Mouse (Mus musculus) neural tube, embryonic 15.5 days (tissue): ENCODE data around the gene Tnxb. TPM values are rescaled to one million over a fixed set of nuclear protein-coding genes. Genes with fewer than 3 reads are reported as not detected.
A peak's percentile ranks its signal among the peaks of the same experiment; 100 is the strongest.

Source experiments
- ATAC-seq: fragments of 200-750 bp; cut with Nextera tagmentation; 2 replicates; pipeline ENCODE4 v1.8.0; 2017; ENCODE audit warnings: mild to moderate bottlenecking, moderate TSS enrichment, moderate library complexity; ENCODE audit not compliant: low FRiP score
- H3K27ac ChIP-seq: fragments of 300-500 bp; sonication (generic); replicated peaks from 2 replicates; pipeline ENCODE4 v1.5.1; 2015; ENCODE audit warnings: mild to moderate bottlenecking, inconsistent platforms
- H3K27me3 ChIP-seq: fragments of 300-500 bp; sonication (generic); replicated peaks from 2 replicates; pipeline ENCODE4 v1.6.1; 2015; ENCODE audit warnings: inconsistent platforms
- H3K36me3 ChIP-seq: fragments of 300-500 bp; sonication (generic); 2 replicates; pipeline ENCODE4 v1.6.1; 2015; ENCODE audit warnings: inconsistent platforms
- H3K4me1 ChIP-seq: fragments of 300-500 bp; sonication (generic); 2 replicates; pipeline ENCODE4 v1.6.1; 2015; ENCODE audit warnings: inconsistent platforms
- H3K4me2 ChIP-seq: fragments of 300-500 bp; sonication (generic); 2 replicates; pipeline ENCODE4 v1.6.1; 2015; ENCODE audit warnings: inconsistent platforms, mild to moderate bottlenecking, moderate library complexity
- H3K4me3 ChIP-seq: fragments of 300-500 bp; sonication (generic); replicated peaks from 2 replicates; pipeline ENCODE4 v1.5.1; 2015; ENCODE audit warnings: mild to moderate bottlenecking, inconsistent platforms
- H3K9ac ChIP-seq: fragments of 300-500 bp; sonication (generic); replicated peaks from 2 replicates; pipeline ENCODE4 v1.6.1; 2015; ENCODE audit warnings: mild to moderate bottlenecking, inconsistent platforms
- H3K9me3 ChIP-seq: fragments of 300-500 bp; sonication (generic); replicated peaks from 2 replicates; pipeline ENCODE4 v1.6.1; 2016; ENCODE audit warnings: inconsistent platforms
- WGBS: fragments of 180-500 bp; shearing (Covaris S2); methylation state at CpG from one replicate; pipeline ENCODE4 v1.1.7; 2015; ENCODE audit warnings: mixed read lengths; 5-methylcytosine and 5-hydroxymethylcytosine counted together
- polyA plus RNA-seq: library from polyadenylated mRNA; unstranded; fragments of >200 nt; fragmentation: Nextera tagmentation; extraction: Ambion mirVana; gene quantifications from 2 replicates; pipeline ENCODE4 v1.2.1, GENCODE M21; 2015

Gene Tnxb
- 0.50 and 0.64 TPM in 2 replicates for polyA plus RNA-seq

- H3K4me1 ChIP-seq = peaks cover 19% of the 10 kb centered on the region
- 65% methylated on average over 7 of the region's 7 CpGs for WGBS
- H3K4me2 ChIP-seq = peak within 1 kb of the TSS; percentile 70
- no peaks in the 10 kb centered on the region for H3K36me3 ChIP-seq
- peaks cover 57% of the 10 kb centered on the region for H3K27me3 ChIP-seq
- no peaks in the 10 kb centered on the region for H3K9me3 ChIP-seq
- no peak within 1 kb of the TSS for H3K27ac ChIP-seq
- ATAC-seq = no peak
- H3K9ac ChIP-seq = 0 out of 2 replicates have a peak within 1 kb of the TSS, but pooled peaks have one; percentile 38
- peak within 1 kb of the TSS; percentile 40 for H3K4me3 ChIP-seq
Measured at GRCm38 (mm10) chr17:34670235-34670634, at the start of gene Tnxb. Gene Tnxb, plus strand, starts transcription at chr17:34670535.

GRCm38 (mm10) chr17:34621006-34621405, 49.3 kb upstream of the Tnxb start:
- H3K4me2 ChIP-seq = no peak overlapping the region
- H3K9me3 ChIP-seq = no peaks in the 10 kb centered on the region
- WGBS = 74% methylated on average over 8 of the region's 8 CpGs
- H3K36me3 ChIP-seq = peaks cover 48% of the 10 kb centered on the region
- no peak overlapping the region for H3K27ac ChIP-seq
- no peak overlapping the region for H3K4me3 ChIP-seq
- H3K9ac ChIP-seq = no peak overlapping the region
- no peaks in the 10 kb centered on the region for H3K27me3 ChIP-seq
- ATAC-seq = no peak
- H3K4me1 ChIP-seq = peaks cover 9% of the 10 kb centered on the region

GRCm38 (mm10) chr17:34623161-34623560, 47.2 kb upstream of the Tnxb start:
- Histone ChIP-seq H3K27me3 (no peaks in the 10 kb centered on the region), H3K4me1 (peaks cover 22% of the 10 kb centered on the region), H3K36me3 (peaks cover 33% of the 10 kb centered on the region), H3K9me3 (no peaks in the 10 kb centered on the region), H3K4me2 (no peak overlapping the region), H3K4me3 (no peak overlapping the region), H3K27ac (no peak overlapping the region), H3K9ac (no peak overlapping the region)
- no peak for ATAC-seq
- 87% methylated on average over 9 of the region's 9 CpGs for WGBS

- no peak for ATAC-seq
- Histone ChIP-seq H3K4me3 (no peak overlapping the region), H3K27me3 (no peaks in the 10 kb centered on the region; the same call in 1 of the 2 replicates), H3K9ac (no peak overlapping the region), H3K4me1 (peaks cover 40% of the 10 kb centered on the region), H3K36me3 (peaks cover 27% of the 10 kb centered on the region), H3K9me3 (no peaks in the 10 kb centered on the region), H3K27ac (no peak overlapping the region), H3K4me2 (no peak overlapping the region)
- 95% methylated on average over 3 of the region's 3 CpGs for WGBS
Measured at GRCm38 (mm10) chr17:34624981-34625380, 45.4 kb upstream of the Tnxb start.

- Histone ChIP-seq H3K4me1 (peaks cover 52% of the 10 kb centered on the region), H3K27ac (peak overlapping the region; percentile 93), H3K4me3 (peak overlapping the region; percentile 78), H3K9me3 (no peaks in the 10 kb centered on the region), H3K9ac (peak overlapping the region; percentile 70), H3K27me3 (peaks cover 5% of the 10 kb centered on the region; the same call in 1 of the 2 replicates), H3K4me2 (peak overlapping the region; percentile 90), H3K36me3 (peaks cover 21% of the 10 kb centered on the region)
- no peak for ATAC-seq
- WGBS = 53% methylated on average over 16 of the region's 16 CpGs
Measured at GRCm38 (mm10) chr17:34626062-34626772, 44.1 kb upstream of the Tnxb start.

- 0% methylated on average over 18 of the region's 18 CpGs for WGBS
- H3K27ac ChIP-seq = peak overlapping the region; percentile 93
- peak overlapping the region; percentile 70 for H3K9ac ChIP-seq
- H3K9me3 ChIP-seq = no peaks in the 10 kb centered on the region
- ATAC-seq = peak; percentile 46
- peak overlapping the region; percentile 78 for H3K4me3 ChIP-seq
- peaks cover 57% of the 10 kb centered on the region for H3K4me1 ChIP-seq
- peak overlapping the region; percentile 90 for H3K4me2 ChIP-seq
- peaks cover 10% of the 10 kb centered on the region; the same call in 1 of the 2 replicates for H3K27me3 ChIP-seq
- H3K36me3 ChIP-seq = peaks cover 21% of the 10 kb centered on the region
Measured at GRCm38 (mm10) chr17:34626773-34627092, 43.6 kb upstream of the Tnxb start.

- under 1% methylated on average over 43 of the region's 45 CpGs for WGBS
- peaks cover 10% of the 10 kb centered on the region; the same call in 1 of the 2 replicates for H3K27me3 ChIP-seq
- H3K36me3 ChIP-seq = peaks cover 17% of the 10 kb centered on the region
- peak overlapping the region; percentile 93 for H3K27ac ChIP-seq
- peak; percentile 77 for ATAC-seq
- peak overlapping the region; percentile 90 for H3K4me2 ChIP-seq
- peak overlapping the region; percentile 78 for H3K4me3 ChIP-seq
- H3K4me1 ChIP-seq = peaks cover 63% of the 10 kb centered on the region
- H3K9ac ChIP-seq = peak overlapping the region; percentile 70
- H3K9me3 ChIP-seq = no peaks in the 10 kb centered on the region
Measured at GRCm38 (mm10) chr17:34627093-34627942, 43.0 kb upstream of the Tnxb start.

- Histone ChIP-seq H3K4me3 (peak within 1 kb of the TSS; percentile 78), H3K4me1 (peaks cover 69% of the 10 kb centered on the region), H3K9ac (peak within 1 kb of the TSS; percentile 70), H3K4me2 (peak within 1 kb of the TSS; percentile 90), H3K36me3 (peaks cover 9% of the 10 kb centered on the region; the same call in 1 of the 2 replicates), H3K27me3 (peaks cover 10% of the 10 kb centered on the region; the same call in 1 of the 2 replicates), H3K9me3 (no peaks in the 10 kb centered on the region), H3K27ac (peak within 1 kb of the TSS; percentile 93)
- ATAC-seq = peak; percentile 3; the same call in 1 of the 2 replicates
- WGBS = 6% methylated on average over 29 of the region's 29 CpGs
Measured at GRCm38 (mm10) chr17:34627943-34628643, 42.2 kb upstream of the Tnxb start, which contains the start of gene Ppt2. Gene Ppt2, minus strand, starts transcription at chr17:34628510.

- Histone ChIP-seq H3K9me3 (no peaks in the 10 kb centered on the region), H3K4me2 (peak overlapping the region; percentile 90), H3K9ac (peak overlapping the region; percentile 44; the same call in 1 of the 2 replicates), H3K36me3 (peaks cover 4% of the 10 kb centered on the region; the same call in 1 of the 2 replicates), H3K4me3 (peak overlapping the region; percentile 78), H3K4me1 (peaks cover 69% of the 10 kb centered on the region), H3K27ac (peak overlapping the region; percentile 93), H3K27me3 (peaks cover 13% of the 10 kb centered on the region)
- no peak for ATAC-seq
- WGBS = 20% methylated on average over 5 of the region's 5 CpGs
Measured at GRCm38 (mm10) chr17:34628644-34628967, 41.7 kb upstream of the Tnxb start.

GRCm38 (mm10) chr17:34629221-34629751, 41.0 kb upstream of the Tnxb start, which contains the start of gene Prrt1:
Gene Prrt1, plus strand, starts transcription at chr17:34629533.
- Histone ChIP-seq H3K4me1 (peaks cover 69% of the 10 kb centered on the region), H3K36me3 (no peaks in the 10 kb centered on the region), H3K27me3 (peaks cover 14% of the 10 kb centered on the region), H3K9me3 (no peaks in the 10 kb centered on the region), H3K27ac (peak within 1 kb of the TSS; percentile 93), H3K4me3 (peak within 1 kb of the TSS; percentile 78), H3K9ac (peak within 1 kb of the TSS; percentile 70), H3K4me2 (peak within 1 kb of the TSS; percentile 90)
- under 1% methylated on average over 16 of the region's 16 CpGs for WGBS
- ATAC-seq = peak; percentile 32
